Mouse (Mus musculus) hindbrain, embryonic 13.5 days (tissue): Measurements from ENCODE around the gene Ppt1. TPM values are rescaled to one million over a fixed set of nuclear protein-coding genes. Genes with fewer than 3 reads are reported as not detected.

Source experiments
- ATAC-seq: fragments of 200-750 bp; cut with Nextera tagmentation; 2 replicates; pipeline ENCODE4 v1.8.0; 2017; ENCODE audit warnings: moderate TSS enrichment; ENCODE audit not compliant: low FRiP score
- H3K27ac ChIP-seq: fragments of 300-500 bp; sonication (generic); 2 replicates; pipeline ENCODE4 v1.5.1; 2015; ENCODE audit warnings: inconsistent platforms, mild to moderate bottlenecking, moderate library complexity
- H3K27me3 ChIP-seq: fragments of 300-500 bp; sonication (generic); 2 replicates; pipeline ENCODE4 v1.6.1; 2015; ENCODE audit warnings: mild to moderate bottlenecking, inconsistent platforms
- H3K36me3 ChIP-seq: fragments of 300-500 bp; sonication (generic); 2 replicates; pipeline ENCODE4 v1.6.1; 2015; ENCODE audit warnings: mild to moderate bottlenecking, inconsistent platforms
- H3K4me1 ChIP-seq: fragments of 300-500 bp; sonication (generic); replicated peaks from 2 replicates; pipeline ENCODE4 v1.6.1; 2015; ENCODE audit warnings: inconsistent platforms
- H3K4me2 ChIP-seq: fragments of 300-500 bp; sonication (generic); 2 replicates; pipeline ENCODE4 v1.6.1; 2015; ENCODE audit warnings: inconsistent platforms, mild to moderate bottlenecking, moderate library complexity
- H3K4me3 ChIP-seq: fragments of 300-500 bp; sonication (generic); 2 replicates; pipeline ENCODE4 v1.5.1; 2015; ENCODE audit warnings: mild to moderate bottlenecking, inconsistent platforms
- H3K9ac ChIP-seq: fragments of 300-500 bp; sonication (generic); 2 replicates; pipeline ENCODE4 v1.6.1; 2015; ENCODE audit warnings: mild to moderate bottlenecking, inconsistent platforms
- H3K9me3 ChIP-seq: fragments of 300-500 bp; sonication (generic); 2 replicates; pipeline ENCODE4 v1.6.1; 2016; ENCODE audit warnings: inconsistent platforms
- WGBS: fragments of 180-500 bp; shearing (Covaris S2); methylation state at CpG from one replicate; pipeline ENCODE4 v1.1.7; 2015; 5-methylcytosine and 5-hydroxymethylcytosine counted together
- polyA plus RNA-seq: library from polyadenylated mRNA; unstranded; fragments of >200 nt; fragmentation: Nextera tagmentation; extraction: Ambion mirVana; gene quantifications from 2 replicates; pipeline ENCODE4 v1.2.1, GENCODE M21; 2015

The Ppt1 gene
- polyA plus RNA-seq, 1 experiment from 2014 or later = 85.7 TPM

- 71% methylated on average over 2 of the region's 2 CpGs for WGBS
- Histone ChIP-seq H3K4me1 (peaks cover 35% of the 10 kb centered on the region), H3K27me3 (no peaks in the 10 kb centered on the region), H3K4me3 (no peak overlapping the region), H3K36me3 (peaks cover 29% of the 10 kb centered on the region), H3K9me3 (no peaks in the 10 kb centered on the region), H3K27ac (no peak overlapping the region), H3K9ac (peak overlapping the region; percentile 13; the same call in 1 of the 2 replicates), H3K4me2 (no peak overlapping the region)
- ATAC-seq = no peak
Measured at GRCm38 (mm10) chr4:122837994-122838393, 2.0 kb downstream of the Ppt1 start.

- no peak for ATAC-seq
- peaks cover 29% of the 10 kb centered on the region for H3K36me3 ChIP-seq
- H3K4me3 ChIP-seq = no peak overlapping the region
- 76% methylated on average over 1 of the region's 1 CpGs for WGBS
- no peaks in the 10 kb centered on the region for H3K9me3 ChIP-seq
- peak overlapping the region; percentile 13; the same call in 1 of the 2 replicates for H3K9ac ChIP-seq
- H3K27ac ChIP-seq = no peak overlapping the region
- H3K27me3 ChIP-seq = no peaks in the 10 kb centered on the region
- H3K4me2 ChIP-seq = no peak overlapping the region
- H3K4me1 ChIP-seq = peaks cover 35% of the 10 kb centered on the region
Measured at GRCm38 (mm10) chr4:122838416-122838815, 2.4 kb downstream of the Ppt1 start.

DNA sequence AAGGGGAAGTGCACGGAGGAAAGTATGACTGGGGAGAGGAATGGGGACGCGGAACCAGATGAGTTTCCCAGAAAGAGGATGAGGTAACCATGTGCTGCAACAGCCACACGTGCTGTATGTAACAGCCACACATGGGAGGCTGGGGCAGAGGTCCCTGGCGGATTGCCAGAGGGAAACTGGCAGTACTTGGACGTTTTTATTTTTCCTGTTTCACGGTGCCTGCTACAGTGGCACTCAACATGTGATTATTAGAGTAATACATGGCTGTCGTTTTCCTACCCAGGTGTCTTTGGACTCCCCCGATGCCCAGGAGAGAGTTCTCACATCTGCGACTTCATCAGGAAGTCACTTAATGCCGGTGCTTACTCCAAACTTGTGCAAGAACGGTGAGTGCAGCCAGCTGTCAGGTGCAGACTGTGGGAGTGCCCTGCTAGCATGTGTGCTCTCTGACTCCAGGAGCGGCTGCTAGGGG, 12.1 kb downstream of the Ppt1 start:
- 82% methylated on average over 13 of the region's 13 CpGs for WGBS
- no peak overlapping the region for H3K27ac ChIP-seq
- no peaks in the 10 kb centered on the region for H3K4me1 ChIP-seq
- no peak overlapping the region for H3K9ac ChIP-seq
- no peaks in the 10 kb centered on the region for H3K27me3 ChIP-seq
- no peaks in the 10 kb centered on the region for H3K9me3 ChIP-seq
- H3K4me3 ChIP-seq = no peak overlapping the region
- ATAC-seq = no peak
- peaks cover 92% of the 10 kb centered on the region for H3K36me3 ChIP-seq
- H3K4me2 ChIP-seq = no peak overlapping the region

DNA sequence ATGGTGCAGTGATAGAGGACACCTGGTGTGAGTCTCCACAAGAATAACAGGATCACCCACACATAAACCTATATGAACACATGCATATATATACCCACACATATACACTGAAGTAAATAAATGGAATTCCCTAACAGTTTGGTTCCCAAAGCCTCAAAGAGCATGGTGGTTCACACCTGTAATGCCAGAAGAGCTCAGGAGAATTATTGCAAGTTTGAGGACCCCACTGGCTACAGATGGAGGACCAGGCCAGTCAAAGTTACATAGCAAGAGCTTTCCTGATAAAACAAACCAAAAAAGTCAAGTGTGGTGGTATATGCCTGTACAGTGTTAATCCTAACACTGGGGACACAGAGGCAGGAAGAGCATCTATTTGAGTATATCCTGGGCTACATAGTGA, 15.5 kb downstream of the Ppt1 start:
- no peak overlapping the region for H3K9ac ChIP-seq
- H3K27me3 ChIP-seq = no peaks in the 10 kb centered on the region
- H3K36me3 ChIP-seq = peaks cover 99% of the 10 kb centered on the region
- no peak overlapping the region for H3K4me3 ChIP-seq
- H3K27ac ChIP-seq = no peak overlapping the region
- ATAC-seq = no peak
- H3K4me2 ChIP-seq = no peak overlapping the region
- no peaks in the 10 kb centered on the region for H3K4me1 ChIP-seq
- no peaks in the 10 kb centered on the region for H3K9me3 ChIP-seq

GRCm38 (mm10) chr4:122853691-122854090, 17.6 kb downstream of the Ppt1 start:
- Histone ChIP-seq H3K27me3 (no peaks in the 10 kb centered on the region), H3K4me1 (no peaks in the 10 kb centered on the region), H3K4me3 (no peak overlapping the region), H3K36me3 (peaks cover 99% of the 10 kb centered on the region), H3K4me2 (no peak overlapping the region), H3K27ac (no peak overlapping the region), H3K9me3 (no peaks in the 10 kb centered on the region), H3K9ac (no peak overlapping the region)
- 55% methylated on average over 2 of the region's 2 CpGs for WGBS
- ATAC-seq = no peak

DNA sequence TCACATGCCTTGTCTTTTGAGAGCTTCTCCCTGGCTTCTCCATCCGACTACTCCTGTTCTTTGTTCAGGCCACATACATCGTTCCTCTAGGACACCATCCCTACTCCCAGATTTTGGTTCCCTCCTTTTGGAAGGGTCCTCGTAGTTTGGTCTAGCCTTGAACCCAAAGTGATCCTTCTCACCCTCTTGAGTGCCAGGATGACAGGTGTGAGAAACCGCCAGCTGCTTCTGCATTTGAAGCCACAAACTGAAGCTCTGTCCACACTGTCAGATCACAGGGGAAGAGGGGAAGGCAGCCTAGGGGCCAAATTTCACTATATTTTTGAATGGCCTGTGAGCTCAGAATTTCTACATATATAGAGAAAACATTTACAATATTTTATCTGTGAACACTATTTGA, 18.7 kb downstream of the Ppt1 start:
- ATAC-seq = no peak
- H3K9me3 ChIP-seq = no peaks in the 10 kb centered on the region

GRCm38 (mm10) chr4:122857909-122858308, 21.9 kb downstream of the Ppt1 start:
- Histone ChIP-seq H3K36me3 (peaks cover 89% of the 10 kb centered on the region), H3K9me3 (no peaks in the 10 kb centered on the region), H3K27me3 (no peaks in the 10 kb centered on the region), H3K27ac (no peak overlapping the region), H3K4me2 (no peak overlapping the region), H3K4me3 (no peak overlapping the region), H3K9ac (no peak overlapping the region), H3K4me1 (no peaks in the 10 kb centered on the region)
- no peak for ATAC-seq
- WGBS = 48% methylated on average over 2 of the region's 2 CpGs

More for the DNA sequence above, 18.7 kb downstream of the Ppt1 start:
- H3K36me3 ChIP-seq = peaks cover 97% of the 10 kb centered on the region
- 90% methylated on average over 4 of the region's 4 CpGs for whole genome bisulfite sequencing
- no peaks in the 10 kb centered on the region for H3K4me1 ChIP-seq
- H3K27me3 ChIP-seq = no peaks in the 10 kb centered on the region
- no peak overlapping the region for H3K9ac ChIP-seq
- H3K4me3 ChIP-seq = no peak overlapping the region
- no peak overlapping the region for H3K4me2 ChIP-seq
- no peak overlapping the region for H3K27ac ChIP-seq

DNA sequence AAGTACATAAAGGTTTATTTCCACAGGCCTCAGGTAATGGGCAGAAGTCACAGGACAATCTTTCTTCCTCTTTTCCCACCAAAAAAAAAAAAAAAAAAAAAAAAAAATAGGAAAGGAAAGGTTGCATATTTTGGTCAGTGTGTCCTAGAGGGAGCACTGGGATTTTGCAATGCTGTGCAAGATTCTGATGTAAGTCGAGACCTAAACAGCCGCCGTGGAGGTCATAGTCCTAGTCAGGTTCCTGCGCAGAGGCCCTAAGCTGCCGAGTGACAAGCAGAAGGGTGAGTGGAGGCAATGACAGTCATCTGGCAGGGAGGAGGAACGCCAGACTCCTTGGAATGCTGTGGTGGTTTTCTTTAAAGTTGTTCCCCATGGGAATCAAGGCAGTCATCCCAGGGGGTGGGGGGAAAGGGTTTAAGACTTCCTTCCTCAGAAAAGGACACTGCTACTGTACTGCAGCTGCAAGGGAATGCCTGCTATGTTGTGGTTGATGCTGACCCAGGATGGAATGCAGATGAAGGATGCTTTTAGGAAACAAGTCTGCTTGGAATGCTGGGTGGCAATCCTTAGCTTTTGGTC, 23.1 kb downstream of the Ppt1 start:
- Histone ChIP-seq H3K27me3 (no peaks in the 10 kb centered on the region), H3K36me3 (peaks cover 89% of the 10 kb centered on the region), H3K4me2 (no peak overlapping the region), H3K4me1 (no peaks in the 10 kb centered on the region), H3K9me3 (no peaks in the 10 kb centered on the region), H3K27ac (no peak overlapping the region), H3K4me3 (no peak overlapping the region), H3K9ac (no peak overlapping the region)
- 77% methylated on average over 6 of the region's 6 CpGs for WGBS
- no peak for ATAC-seq

GRCm38 (mm10) chr4:122861836-122862235, 25.8 kb downstream of the Ppt1 start:
- no peak overlapping the region for H3K9ac ChIP-seq
- H3K4me3 ChIP-seq = no peak overlapping the region
- ATAC-seq = no peak
- no peaks in the 10 kb centered on the region for H3K27me3 ChIP-seq
- H3K36me3 ChIP-seq = peaks cover 89% of the 10 kb centered on the region
- 93% methylated on average over 4 of the region's 4 CpGs for WGBS
- H3K4me1 ChIP-seq = no peaks in the 10 kb centered on the region
- H3K4me2 ChIP-seq = no peak overlapping the region
- H3K9me3 ChIP-seq = no peaks in the 10 kb centered on the region
- H3K27ac ChIP-seq = no peak overlapping the region

- no peak for ATAC-seq
- peaks cover 87% of the 10 kb centered on the region for H3K36me3 ChIP-seq
- WGBS = 97% methylated on average over 1 of the region's 1 CpGs
Measured at GRCm38 (mm10) chr4:122868041-122868440, 32.0 kb downstream of the Ppt1 start.

GRCm38 (mm10) chr4:122870027-122870426, 34.0 kb downstream of the Ppt1 start:
- Histone ChIP-seq H3K4me3 (no peak overlapping the region), H3K9ac (no peak overlapping the region), H3K4me1 (no peaks in the 10 kb centered on the region), H3K4me2 (no peak overlapping the region), H3K27ac (no peak overlapping the region), H3K36me3 (peaks cover 67% of the 10 kb centered on the region), H3K9me3 (no peaks in the 10 kb centered on the region), H3K27me3 (no peaks in the 10 kb centered on the region)
- ATAC-seq = no peak

More at GRCm38 (mm10) chr4:122868041-122868440, 32.0 kb downstream of the Ppt1 start:
- Histone ChIP-seq H3K27me3 (no peaks in the 10 kb centered on the region), H3K27ac (no peak overlapping the region), H3K4me3 (no peak overlapping the region), H3K9me3 (no peaks in the 10 kb centered on the region), H3K9ac (no peak overlapping the region), H3K4me2 (no peak overlapping the region), H3K4me1 (no peaks in the 10 kb centered on the region)

- Histone ChIP-seq H3K27me3 (no peaks in the 10 kb centered on the region), H3K9me3 (no peaks in the 10 kb centered on the region), H3K27ac (no peak overlapping the region), H3K36me3 (peaks cover 60% of the 10 kb centered on the region), H3K4me2 (no peak overlapping the region), H3K9ac (no peak overlapping the region), H3K4me1 (no peaks in the 10 kb centered on the region), H3K4me3 (no peak overlapping the region)
- 93% methylated on average over 5 of the region's 5 CpGs for WGBS
- no peak for ATAC-seq
Measured at GRCm38 (mm10) chr4:122870741-122871140, 34.7 kb downstream of the Ppt1 start.

GRCm38 (mm10) chr4:122871269-122871668, 35.2 kb downstream of the Ppt1 start:
- Histone ChIP-seq H3K4me2 (no peak overlapping the region), H3K9me3 (no peaks in the 10 kb centered on the region), H3K27me3 (no peaks in the 10 kb centered on the region), H3K27ac (no peak overlapping the region), H3K9ac (no peak overlapping the region), H3K4me3 (no peak overlapping the region), H3K4me1 (no peaks in the 10 kb centered on the region), H3K36me3 (peaks cover 55% of the 10 kb centered on the region)
- 93% methylated on average over 11 of the region's 11 CpGs for WGBS
- ATAC-seq = no peak
